Mouse (Mus musculus) midbrain, embryonic 11.5 days (tissue): Measurements from ENCODE around the gene Isl2. TPM values are rescaled to one million over a fixed set of nuclear protein-coding genes. Genes with fewer than 3 reads are reported as not detected.

Experiments
- ATAC-seq: fragments of 200-750 bp; cut with Nextera tagmentation; 2 replicates; pipeline ENCODE4 v1.8.0; 2017; ENCODE audit warnings: moderate TSS enrichment, moderate library complexity; ENCODE audit not compliant: low FRiP score
- DNase-seq: peaks from one replicate; pipeline ENCODE4 v3.0.0; 2015; ENCODE audit warnings: low spot score; ENCODE audit errors: missing footprints
- H3K27ac ChIP-seq: fragments of 300-500 bp; sonication (generic); 2 replicates; pipeline ENCODE4 v1.5.1; 2014; ENCODE audit warnings: low read depth, low read length
- H3K27me3 ChIP-seq: fragments of 300-500 bp; sonication (generic); 2 replicates; pipeline ENCODE4 v1.6.1; 2014; ENCODE audit warnings: mild to moderate bottlenecking, low read length, moderate library complexity, mixed read lengths; ENCODE audit not compliant: control insufficient read depth, insufficient read depth
- H3K36me3 ChIP-seq: fragments of 300-500 bp; sonication (generic); 2 replicates; pipeline ENCODE4 v1.6.1; 2014; ENCODE audit warnings: mild to moderate bottlenecking, low read length, moderate library complexity, mixed read lengths; ENCODE audit not compliant: control insufficient read depth, insufficient read depth
- H3K4me1 ChIP-seq: fragments of 300-500 bp; sonication (generic); 2 replicates; pipeline ENCODE4 v1.6.1; 2014; ENCODE audit warnings: low read length; ENCODE audit not compliant: control insufficient read depth, insufficient read depth
- H3K4me2 ChIP-seq: fragments of 300-500 bp; sonication (generic); 2 replicates; pipeline ENCODE4 v1.6.1; 2014; ENCODE audit warnings: mild to moderate bottlenecking, moderate library complexity
- H3K4me3 ChIP-seq: fragments of 300-500 bp; sonication (generic); 2 replicates; pipeline ENCODE4 v1.5.1; 2014; ENCODE audit warnings: low read depth, low read length
- H3K9ac ChIP-seq: fragments of 300-500 bp; sonication (generic); 2 replicates; pipeline ENCODE4 v1.6.1; 2014; ENCODE audit warnings: low read length
- H3K9me3 ChIP-seq: fragments of 300-500 bp; sonication (generic); 2 replicates; pipeline ENCODE4 v1.6.1; 2016; ENCODE audit warnings: low read length; ENCODE audit not compliant: control insufficient read depth
- WGBS: fragments of 180-500 bp; shearing (Covaris S2); extraction: QIAGEN DNeasy Blood & Tissue Kit; methylation state at CpG from one replicate; pipeline ENCODE4 v1.1.7; 2014; 5-methylcytosine and 5-hydroxymethylcytosine counted together
- polyA plus RNA-seq: library from polyadenylated mRNA; unstranded; fragments of >200 nt; fragmentation: Nextera tagmentation; extraction: Ambion mirVana; gene quantifications from 2 replicates; pipeline ENCODE4 v1.2.1, GENCODE M21; 2014

The Isl2 gene
- polyA plus RNA-seq: 5.2 and 7.1 TPM in 2 replicates

DNA sequence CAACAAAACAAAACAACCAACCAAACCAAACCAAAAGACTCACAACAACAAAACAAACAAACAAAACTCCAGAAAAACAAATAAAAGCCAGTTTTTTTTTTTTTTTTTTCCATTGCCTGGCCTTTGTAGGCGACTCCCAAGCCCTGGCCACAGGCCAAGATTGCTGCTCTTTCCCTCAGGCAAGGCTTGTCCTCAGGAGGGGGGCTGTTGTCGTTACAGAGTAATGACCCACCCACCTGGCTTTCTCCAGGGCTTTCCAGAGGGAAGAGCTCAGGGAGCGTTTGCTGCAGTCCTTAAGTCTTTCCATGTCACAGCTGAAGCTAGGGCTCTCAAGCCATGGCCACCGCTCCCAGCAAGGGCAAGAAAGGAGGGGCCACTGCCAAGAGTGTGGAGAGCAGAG lies at the start of gene Isl2:
Gene Isl2, plus strand, starts transcription at position 296 of the 400 bp plus-strand sequence.
- Histone ChIP-seq H3K27me3 (peaks cover 64% of the 10 kb centered on the region), H3K4me1 (peaks cover 15% of the 10 kb centered on the region), H3K9me3 (no peaks in the 10 kb centered on the region), H3K4me3 (no peak within 1 kb of the TSS), H3K36me3 (no peaks in the 10 kb centered on the region), H3K4me2 (peak within 1 kb of the TSS; percentile 67; the same call in 1 of the 2 replicates), H3K9ac (no peak within 1 kb of the TSS), H3K27ac (no peak within 1 kb of the TSS)
- ATAC-seq (no peak), DNase-seq (no peak)
- WGBS: 10% methylated on average over 4 of the region's 4 CpGs

DNA sequence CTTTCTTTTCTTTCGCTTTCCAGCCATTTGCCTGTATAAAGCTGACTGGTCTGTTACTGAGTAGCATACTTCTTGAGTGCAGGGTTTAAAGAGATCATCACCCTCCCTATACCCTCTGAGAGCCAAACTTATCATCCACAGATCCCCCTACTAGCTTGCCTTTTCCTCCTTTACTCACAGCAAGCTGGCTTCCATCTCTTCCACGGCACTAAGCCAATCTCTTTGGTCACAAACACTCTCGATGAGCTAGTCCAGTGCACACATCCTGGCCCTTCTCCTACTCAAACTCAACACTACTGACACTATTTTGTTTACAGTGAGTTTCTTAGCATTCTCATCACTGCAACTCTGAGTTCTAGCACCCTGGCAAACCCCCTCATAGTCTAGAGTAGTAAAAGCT lies 30.6 kb upstream of the Isl2 start:
- no peaks in the 10 kb centered on the region for H3K27me3 ChIP-seq
- DNase-seq: no peak
- H3K9ac ChIP-seq: no peak overlapping the region
- ATAC-seq: no peak
- peaks cover 3% of the 10 kb centered on the region; the same call in 1 of the 2 replicates for H3K4me1 ChIP-seq
- H3K4me2 ChIP-seq: no peak overlapping the region
- 85% methylated on average over 3 of the region's 3 CpGs for WGBS
- H3K36me3 ChIP-seq: no peaks in the 10 kb centered on the region
- H3K4me3 ChIP-seq: no peak overlapping the region
- H3K9me3 ChIP-seq: no peaks in the 10 kb centered on the region
- no peak overlapping the region for H3K27ac ChIP-seq

DNA sequence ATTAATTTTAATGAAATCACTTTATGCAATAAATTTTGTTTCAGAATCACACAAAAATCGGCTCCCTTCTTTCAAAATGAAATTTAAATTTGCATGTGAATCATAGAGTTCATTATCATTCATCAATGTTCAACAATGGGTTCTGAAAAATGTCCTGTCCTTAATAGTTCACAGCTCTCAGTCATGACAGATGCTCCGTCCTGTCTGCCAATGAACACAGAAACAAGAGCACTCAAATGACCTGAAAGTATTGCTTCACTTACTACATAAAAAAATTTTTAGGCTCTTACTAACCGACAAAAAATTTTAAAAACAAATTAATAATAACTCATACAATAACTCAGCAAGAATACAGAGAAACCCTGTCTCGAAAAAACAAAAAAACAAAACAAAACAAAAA lies 29.8 kb upstream of the Isl2 start:
- no peak overlapping the region for H3K9ac ChIP-seq
- WGBS: 80% methylated on average over 4 of the region's 4 CpGs
- no peaks in the 10 kb centered on the region for H3K36me3 ChIP-seq
- DNase-seq (no peak), ATAC-seq (no peak)
- no peak overlapping the region for H3K27ac ChIP-seq
- no peak overlapping the region for H3K4me3 ChIP-seq
- no peaks in the 10 kb centered on the region for H3K27me3 ChIP-seq
- H3K9me3 ChIP-seq: no peaks in the 10 kb centered on the region
- no peak overlapping the region for H3K4me2 ChIP-seq
- peaks cover 3% of the 10 kb centered on the region; the same call in 1 of the 2 replicates for H3K4me1 ChIP-seq

DNA sequence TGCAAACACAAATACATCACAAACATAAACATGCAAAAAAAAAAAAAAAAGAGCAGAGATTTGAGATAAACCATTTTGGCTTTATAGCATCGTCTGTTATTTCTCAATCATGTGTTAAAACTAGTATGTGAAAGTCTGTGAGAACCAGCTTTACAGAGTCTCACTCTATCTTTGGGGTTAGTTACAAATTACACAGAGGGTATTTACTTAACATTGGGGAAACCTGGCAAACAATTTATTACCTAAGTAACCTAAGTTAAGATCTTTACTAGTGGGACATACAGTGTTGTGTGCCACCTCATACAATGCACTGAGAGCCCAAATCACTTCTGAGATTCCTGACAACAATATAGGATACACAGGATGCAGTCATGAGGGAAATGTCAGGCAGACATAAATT lies 28.7 kb upstream of the Isl2 start:
- H3K4me3 ChIP-seq: no peak overlapping the region
- peaks cover 3% of the 10 kb centered on the region; the same call in 1 of the 2 replicates for H3K4me1 ChIP-seq
- H3K27me3 ChIP-seq: no peaks in the 10 kb centered on the region
- no peaks in the 10 kb centered on the region for H3K36me3 ChIP-seq
- H3K27ac ChIP-seq: no peak overlapping the region
- ATAC-seq (no peak), DNase-seq (no peak)
- no peaks in the 10 kb centered on the region for H3K9me3 ChIP-seq
- H3K9ac ChIP-seq: no peak overlapping the region
- H3K4me2 ChIP-seq: no peak overlapping the region
- WGBS: 94% methylated on average over 1 of the region's 1 CpGs

DNA sequence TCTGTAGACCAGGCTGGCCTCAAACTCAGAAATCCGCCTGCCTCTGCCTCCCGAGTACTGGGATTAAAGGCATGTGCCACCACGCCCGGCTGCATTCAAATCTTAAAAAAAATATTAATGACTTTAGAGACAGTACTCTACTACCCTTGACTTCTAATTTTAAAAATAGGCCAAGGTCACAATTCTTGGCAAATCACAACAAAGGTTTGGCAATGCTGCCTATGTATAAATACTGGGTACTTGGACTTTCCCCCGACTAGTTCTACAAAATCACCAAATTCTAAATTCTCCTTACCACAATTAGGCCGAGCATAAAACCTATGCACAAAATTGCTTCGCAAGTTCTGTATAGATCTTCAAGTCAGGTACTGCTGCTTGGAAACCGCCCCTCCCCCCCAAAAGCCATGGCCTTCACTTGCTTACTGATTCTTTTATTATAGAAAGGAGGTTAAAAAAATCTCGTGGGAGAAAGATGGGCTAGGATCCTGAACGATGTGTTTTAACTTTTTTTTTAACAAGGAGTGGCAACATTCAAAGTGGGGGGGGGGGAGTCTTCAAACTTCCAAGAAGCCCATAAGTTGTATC lies 27.7 kb upstream of the Isl2 start:
- Histone ChIP-seq H3K27ac (no peak overlapping the region), H3K27me3 (no peaks in the 10 kb centered on the region), H3K4me1 (peaks cover 3% of the 10 kb centered on the region; the same call in 1 of the 2 replicates), H3K36me3 (no peaks in the 10 kb centered on the region), H3K9me3 (no peaks in the 10 kb centered on the region), H3K4me2 (peak overlapping the region; percentile 78), H3K4me3 (peak overlapping the region; percentile 78), H3K9ac (no peak overlapping the region)
- peak; percentile 85 for DNase-seq
- 88% methylated on average over 10 of the region's 10 CpGs for WGBS
- ATAC-seq: no peak

DNA sequence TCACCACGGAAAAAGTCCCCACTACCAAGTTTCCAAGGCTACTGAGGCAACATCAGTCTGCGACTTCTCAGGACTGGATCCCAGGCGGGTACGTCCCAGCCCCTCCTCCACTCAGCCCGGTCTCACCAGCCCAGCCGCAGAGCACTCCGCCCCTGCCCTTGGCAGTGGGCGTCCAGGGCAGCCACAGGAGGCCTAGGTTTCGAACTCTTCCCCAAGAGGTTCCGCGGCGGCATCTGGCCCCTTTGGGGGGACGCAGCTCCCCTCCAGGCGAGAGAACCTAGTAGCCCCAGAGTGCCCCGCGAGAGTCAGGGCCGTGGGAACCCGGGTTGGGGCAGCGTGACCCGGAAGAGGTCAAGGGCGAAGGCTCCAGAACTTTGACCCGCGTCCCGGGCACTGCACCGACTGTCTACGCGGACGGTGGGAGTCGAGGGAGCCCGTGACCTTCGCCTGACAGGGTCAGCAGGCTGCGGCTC lies 26.9 kb upstream of the Isl2 start:
- Histone ChIP-seq H3K27ac (peak overlapping the region; percentile 67), H3K9ac (peak overlapping the region; percentile 76), H3K36me3 (no peaks in the 10 kb centered on the region), H3K4me3 (peak overlapping the region; percentile 78), H3K4me2 (peak overlapping the region; percentile 78), H3K27me3 (no peaks in the 10 kb centered on the region), H3K4me1 (peaks cover 3% of the 10 kb centered on the region; the same call in 1 of the 2 replicates), H3K9me3 (no peaks in the 10 kb centered on the region)
- DNase-seq (peak; percentile 97), ATAC-seq (peak; percentile 85)
- 1% methylated on average over 32 of the region's 32 CpGs for WGBS

DNA sequence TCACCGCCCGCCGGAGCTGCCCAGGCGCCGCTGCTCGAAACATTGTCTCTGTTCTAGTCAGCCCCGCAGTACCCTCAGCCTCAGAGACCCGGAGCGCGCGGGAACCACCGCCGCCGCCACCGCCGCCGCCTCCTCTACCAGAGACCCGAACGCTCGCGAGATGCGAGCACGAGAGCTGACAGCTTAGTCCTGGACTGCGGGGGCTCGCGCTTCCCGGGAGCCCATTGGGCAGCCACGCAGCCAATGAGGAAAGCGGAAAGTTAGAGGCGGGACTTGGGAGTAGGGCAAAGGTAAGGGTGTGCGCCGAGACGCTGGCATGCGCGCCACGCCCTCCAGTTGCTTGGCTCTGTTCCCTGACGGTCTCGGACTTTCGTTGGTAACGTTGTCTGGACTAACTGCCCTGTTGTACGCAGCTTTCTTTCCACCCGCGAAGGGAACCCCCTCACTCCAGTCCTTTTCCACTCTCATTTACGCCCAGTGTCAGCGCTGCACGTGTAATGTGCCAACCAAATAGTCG lies 26.4 kb upstream of the Isl2 start, which contains the start of gene Etfa:
Gene Etfa, minus strand, starts transcription at position 217 of the 517 bp plus-strand sequence.
- DNase-seq (peak; percentile 98), ATAC-seq (peak; percentile 99)
- Histone ChIP-seq H3K27ac (peak within 1 kb of the TSS; percentile 67), H3K36me3 (no peaks in the 10 kb centered on the region), H3K27me3 (no peaks in the 10 kb centered on the region), H3K4me2 (peak within 1 kb of the TSS; percentile 78), H3K9ac (peak within 1 kb of the TSS; percentile 76), H3K9me3 (no peaks in the 10 kb centered on the region), H3K4me1 (peaks cover 3% of the 10 kb centered on the region; the same call in 1 of the 2 replicates), H3K4me3 (peak within 1 kb of the TSS; percentile 78)
- under 1% methylated on average over 47 of the region's 47 CpGs for WGBS

DNA sequence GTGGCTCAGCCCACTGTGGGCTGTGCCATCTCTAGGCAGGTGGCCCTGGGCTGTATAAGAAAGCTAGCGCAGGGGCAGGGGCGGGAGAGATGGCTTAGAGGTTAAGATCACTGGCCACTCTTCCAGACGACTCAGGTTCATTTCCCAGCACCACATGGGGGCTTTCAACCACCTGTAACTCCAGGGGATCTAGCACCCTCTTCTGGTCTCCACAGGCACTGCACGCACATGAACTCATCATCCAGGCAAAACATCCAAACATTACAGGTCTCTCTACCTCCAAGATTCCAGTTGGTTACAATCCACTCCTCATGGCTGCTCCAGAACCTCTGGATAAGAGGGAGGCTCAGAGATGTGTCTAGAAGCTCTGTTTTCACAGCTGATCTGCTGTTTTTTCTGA lies 12.8 kb upstream of the Isl2 start:
- no peak for DNase-seq

DNA sequence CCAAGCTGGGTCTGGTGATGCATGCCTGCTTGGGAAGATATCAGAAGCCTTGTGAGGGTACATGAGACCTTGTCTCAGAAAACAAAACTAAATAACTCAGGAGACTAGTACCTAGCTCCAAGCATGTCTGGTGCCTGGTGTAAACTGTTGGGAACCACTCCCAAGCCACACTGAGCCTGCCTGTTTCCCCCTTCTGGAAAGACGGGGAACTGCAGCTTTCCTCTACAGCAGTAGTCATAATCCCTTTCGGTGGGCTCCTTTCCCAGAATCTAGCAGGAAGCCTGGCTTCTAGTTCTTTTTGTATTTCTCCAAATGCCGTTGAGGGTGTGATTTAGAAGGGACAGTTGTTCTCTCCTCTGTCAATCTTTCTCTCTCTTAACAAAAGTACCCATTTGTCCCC lies 2.6 kb upstream of the Isl2 start:
- no peak for ATAC-seq
- Histone ChIP-seq H3K27me3 (peaks cover 39% of the 10 kb centered on the region), H3K27ac (no peak overlapping the region), H3K9ac (no peak overlapping the region), H3K9me3 (no peaks in the 10 kb centered on the region), H3K4me2 (no peak overlapping the region), H3K4me1 (peaks cover 6% of the 10 kb centered on the region; the same call in 1 of the 2 replicates), H3K36me3 (no peaks in the 10 kb centered on the region), H3K4me3 (no peak overlapping the region)
- WGBS: 22% methylated on average over 3 of the region's 3 CpGs
- peak; percentile 94 for DNase-seq

More for the DNA sequence above, 12.8 kb upstream of the Isl2 start:
- H3K27ac ChIP-seq: no peak overlapping the region
- no peaks in the 10 kb centered on the region for H3K27me3 ChIP-seq
- no peak overlapping the region for H3K4me3 ChIP-seq
- no peak overlapping the region for H3K9ac ChIP-seq
- H3K4me2 ChIP-seq: no peak overlapping the region
- no peaks in the 10 kb centered on the region for H3K36me3 ChIP-seq
- ATAC-seq: no peak
- H3K9me3 ChIP-seq: no peaks in the 10 kb centered on the region
- WGBS: 27% methylated on average over 4 of the region's 4 CpGs
- no peaks in the 10 kb centered on the region for H3K4me1 ChIP-seq
